In genomic region chr16:21109473-21109872, GRCm38 (mm10) we compare ENCODE assay signal across 14 mouse cellular contexts. TPM values are rescaled to one million over a fixed set of nuclear protein-coding genes. Genes with fewer than 3 reads are reported as not detected.
DNase-seq lines count a peak whose midpoint lies in the region; ATAC-seq and TF ChIP-seq lines count a peak whose summit lies in the region.
"Had no signal": no experiment of that assay in that cellular context is flagged by ENCODE, and none has a peak within 500 bp of the region (broad histone marks: within the 10 kb centered on the region; RNA-seq: fewer than 3 reads in every experiment).

No protein-coding gene starts in this region.

- DNase-seq in heart, postnatal 0 days (ENCODE audit: low spot score): no peak
- no peak for DNase-seq in liver, postnatal 0 days
- DNase-seq in liver: no peak
- DNase-seq in lung, postnatal 25 days (ENCODE audit: low spot score): peak; percentile 3
- no peak for DNase-seq in frontal cortex, postnatal 36 days (ENCODE audit: low spot score in 2 of 2)
- DNase-seq in spleen, adult 18-20 months: no peak
- DNase-seq: cerebellum, adult 2 months had no signal

- H3K9me3 ChIP-seq in heart, postnatal 0 days (replicated peaks; ENCODE audit: control insufficient read depth, low read length): no peaks in the 10 kb centered on the region
- H3K9me3 ChIP-seq in heart, embryonic 11.5 days (replicated peaks; ENCODE audit: control insufficient read depth, low read length): no peaks in the 10 kb centered on the region
- no peaks in the 10 kb centered on the region for H3K9me3 ChIP-seq in liver, postnatal 0 days (ENCODE audit: low read length)
- H3K9me3 ChIP-seq: liver, embryonic 15.5 days had no signal

- 68% methylated on average over 1 of the region's 1 CpGs for whole genome bisulfite sequencing in heart, postnatal 0 days
- 83% methylated on average over 1 of the region's 1 CpGs for WGBS in heart, embryonic 11.5 days (ENCODE audit: insufficient replicate concordance)
- WGBS in liver, postnatal 0 days (ENCODE audit: insufficient replicate concordance): 50% methylated on average over 1 of the region's 1 CpGs
- WGBS in bone marrow, adult 2 months: 53% methylated on average over 1 of the region's 1 CpGs

- H3K4me3 ChIP-seq in heart, postnatal 0 days (ENCODE audit: low read depth, low read length): no peak overlapping the region
- H3K4me3 ChIP-seq in heart, embryonic 11.5 days (ENCODE audit: low read depth, low read length): no peak overlapping the region
- no peak overlapping the region for H3K4me3 ChIP-seq in liver, postnatal 0 days (ENCODE audit: low read depth, low read length)
- no peak overlapping the region for H3K4me3 ChIP-seq in bone marrow, adult 2 months (replicated peaks; ENCODE audit: control insufficient read depth, low read depth, low read length)
- H3K4me3 ChIP-seq: liver, embryonic 15.5 days had no signal

- TF ChIP-seq EP300 in heart, postnatal 0 days (IDR thresholded peaks at IDR 0.05; ENCODE audit: low read depth): no peak
- no peak for TF ChIP-seq EP300 in liver, postnatal 0 days (IDR thresholded peaks at IDR 0.05; ENCODE audit: low read depth)

- no peak overlapping the region for H3K4me2 ChIP-seq in heart, postnatal 0 days (ENCODE audit: low read depth, low read length)
- no peak overlapping the region for H3K4me2 ChIP-seq in heart, embryonic 11.5 days
- H3K4me2 ChIP-seq in liver, postnatal 0 days (ENCODE audit: low read depth, low read length): no peak overlapping the region
- H3K4me2 ChIP-seq: liver, embryonic 15.5 days had no signal

- TF ChIP-seq CTCF in heart, postnatal 0 days (IDR thresholded peaks at IDR 0.05; ENCODE audit: low read depth): 0 out of 2 replicates have a peak, but pooled peaks have one; percentile 15
- peak; percentile 28 for TF ChIP-seq CTCF in liver, postnatal 0 days (IDR thresholded peaks at IDR 0.05; ENCODE audit: low read depth)
- 0 out of 2 replicates have a peak, but pooled peaks have one; percentile 5 for TF ChIP-seq CTCF in bone marrow, adult 2 months (IDR thresholded peaks at IDR 0.05; ENCODE audit: control insufficient read depth, insufficient read depth, low read length)

- no peak for ATAC-seq in heart, postnatal 0 days (ENCODE audit: insufficient read depth, low read depth)
- ATAC-seq in heart, embryonic 11.5 days (replicated peaks; ENCODE audit: insufficient number of reproducible peaks, low FRiP score, low TSS enrichment): no peak
- no peak for ATAC-seq in liver, postnatal 0 days
- ATAC-seq: intestine, embryonic 16.5 days had no signal

- H3K9ac ChIP-seq in heart, postnatal 0 days (replicated peaks; ENCODE audit: low read depth, low read length): no peak overlapping the region
- no peak overlapping the region for H3K9ac ChIP-seq in heart, embryonic 11.5 days (ENCODE audit: low read depth, low read length)
- no peak overlapping the region for H3K9ac ChIP-seq in liver, postnatal 0 days (replicated peaks)
- H3K9ac ChIP-seq: liver, embryonic 15.5 days had no signal

- no peak for TF ChIP-seq POLR2A in bone marrow, adult 2 months (IDR thresholded peaks at IDR 0.05; ENCODE audit: borderline replicate concordance, control insufficient read depth, low read depth, low read length)

- H3K36me3 ChIP-seq in heart, postnatal 0 days (replicated peaks; ENCODE audit: control insufficient read depth, insufficient read depth, low read length): no peaks in the 10 kb centered on the region
- H3K36me3 ChIP-seq in heart, embryonic 11.5 days (ENCODE audit: control insufficient read depth, insufficient read depth, low read length): no peaks in the 10 kb centered on the region
- no peaks in the 10 kb centered on the region for H3K36me3 ChIP-seq in liver, postnatal 0 days (replicated peaks; ENCODE audit: insufficient read depth, low read length)
- H3K36me3 ChIP-seq: liver, embryonic 15.5 days had no signal

- no peaks in the 10 kb centered on the region for H3K27me3 ChIP-seq in heart, postnatal 0 days (ENCODE audit: control insufficient read depth, insufficient read depth, low read length)
- no peaks in the 10 kb centered on the region for H3K27me3 ChIP-seq in heart, embryonic 11.5 days (ENCODE audit: control insufficient read depth, insufficient read depth, low read length)
- H3K27me3 ChIP-seq in liver, postnatal 0 days (ENCODE audit: insufficient read depth, low read length): no peaks in the 10 kb centered on the region
- H3K27me3 ChIP-seq: liver, embryonic 15.5 days had no signal

- H3K27ac ChIP-seq in heart, postnatal 0 days (ENCODE audit: low read depth): no peak overlapping the region
- H3K27ac ChIP-seq in heart, embryonic 11.5 days (ENCODE audit: low read depth, low read length): no peak overlapping the region
- H3K27ac ChIP-seq in liver, postnatal 0 days (ENCODE audit: low read depth): no peak overlapping the region
- H3K27ac ChIP-seq in bone marrow, adult 2 months (ENCODE audit: control insufficient read depth, insufficient read depth, low read depth, low read length, poor library complexity): no peak overlapping the region
- H3K27ac ChIP-seq: liver, embryonic 15.5 days had no signal

- H3K4me1 ChIP-seq in heart, postnatal 0 days (ENCODE audit: control insufficient read depth, insufficient read depth): no peaks in the 10 kb centered on the region
- no peaks in the 10 kb centered on the region for H3K4me1 ChIP-seq in heart, embryonic 11.5 days (ENCODE audit: control insufficient read depth, insufficient read depth, low read length)
- H3K4me1 ChIP-seq in liver, postnatal 0 days (ENCODE audit: insufficient read depth): no peaks in the 10 kb centered on the region
- H3K4me1 ChIP-seq in bone marrow, adult 2 months (ENCODE audit: control insufficient read depth, insufficient read depth, low read length): no peaks in the 10 kb centered on the region
- H3K4me1 ChIP-seq: liver, embryonic 15.5 days had no signal

RNA-seq across cellular contexts. Expression of gene Teddm3, which starts 44.3 kb away (rescaled TPM):
- not detected in 2 replicates for total RNA-seq in heart, postnatal 0 days (2014; rRNA removed; ENCODE audit: low replicate concordance)
- not detected in 2 replicates for polyA plus RNA-seq in heart, postnatal 0 days (2015; fragmentation: Nextera tagmentation; extraction: Ambion mirVana)
- polyA plus RNA-seq in heart, embryonic 11.5 days (2014; fragmentation: Nextera tagmentation; extraction: Ambion mirVana): 0.38 TPM in 1 of 2 replicates, not detected in the other
- polyA plus RNA-seq in liver, postnatal 0 days (2015; fragmentation: Nextera tagmentation; extraction: Ambion mirVana): not detected in 2 replicates
- not detected in 2 replicates for polyA plus RNA-seq in bone marrow, adult 2 months (2011; ENCODE audit: insufficient read depth, insufficient read length, low replicate concordance, missing spikeins)
- total RNA-seq: gastrocnemius, adult 18-20 months; hematopoietic stem cell, adult 5-6 weeks had no signal
- polyA plus RNA-seq: cerebellum, adult 2 months; embryonic facial prominence, embryonic 11.5 days; liver, embryonic 15.5 days had no signal
